Mouse (Mus musculus) urinary bladder, postnatal 4 days (tissue): ENCODE measurements around the gene Olfr186.
"Not testable (repeated sequence)": the region's sequence is repeated elsewhere in the genome, so short reads cannot be mapped to it uniquely, and the experiment has no call there.

Experiments used
- DNase-seq, 2 experiments: peaks; one replicate each; pipeline ENCODE4 v3.0.0; 2021 to 2022; ENCODE audit warnings: low spot score in 2 of 2

Gene Olfr186

GRCm38 (mm10) chr16:59030191-59030590 lies at the start of gene Olfr186:
Gene Olfr186, minus strand, starts transcription at chr16:59030291.
- no peak for DNase-seq

GRCm38 (mm10) chr16:59077905-59078304 lies 47.8 kb upstream of the Olfr186 start, which contains the start of gene Olfr190:
Gene Olfr190, minus strand, starts transcription at chr16:59078005.
- no peak for DNase-seq

- no peak for DNase-seq
Observed at GRCm38 (mm10) chr16:59073520-59073919, 43.4 kb upstream of the Olfr186 start.

GRCm38 (mm10) chr16:59071755-59072154 lies 41.7 kb upstream of the Olfr186 start:
- DNase-seq: no peak

GRCm38 (mm10) chr16:59062411-59062810 lies 32.3 kb upstream of the Olfr186 start:
- DNase-seq: not testable (repeated sequence)

GRCm38 (mm10) chr16:59049286-59049685 lies 19.2 kb upstream of the Olfr186 start:
- DNase-seq: not testable (repeated sequence)

- no peak for DNase-seq
Observed at GRCm38 (mm10) chr16:59048860-59049259, 18.8 kb upstream of the Olfr186 start.

GRCm38 (mm10) chr16:59047579-59047978 lies 17.5 kb upstream of the Olfr186 start:
- DNase-seq: no peak

GRCm38 (mm10) chr16:59045835-59046234 lies 15.7 kb upstream of the Olfr186 start:
- no peak for DNase-seq

- DNase-seq: no peak
Observed at GRCm38 (mm10) chr16:59039710-59040109, 9.6 kb upstream of the Olfr186 start, which contains the start of gene Olfr187. Gene Olfr187, minus strand, starts transcription at chr16:59039767.

- no peak for DNase-seq
Observed at GRCm38 (mm10) chr16:59013357-59014018, 16.6 kb downstream of the Olfr186 start.

- no peak for DNase-seq
Observed at GRCm38 (mm10) chr16:59007146-59007545, 22.9 kb downstream of the Olfr186 start.

GRCm38 (mm10) chr16:58995057-58995456 lies 35.0 kb downstream of the Olfr186 start, which contains the start of gene Olfr183:
Gene Olfr183, plus strand, starts transcription at chr16:58995357.
- DNase-seq: no peak
